Mouse (Mus musculus): Measurements from ENCODE around the gene Arel1.

Arel1 gene

GRCm38 (mm10) chr12:84970428-84971096 lies at the start of gene Arel1, which contains the start of gene Fcf1:
Arel1 (minus strand) TSS chr12:84970900.
Fcf1 (plus strand) TSS chr12:84970897.
- DNase-seq, result peak; percentile 85 to 87

DNA sequence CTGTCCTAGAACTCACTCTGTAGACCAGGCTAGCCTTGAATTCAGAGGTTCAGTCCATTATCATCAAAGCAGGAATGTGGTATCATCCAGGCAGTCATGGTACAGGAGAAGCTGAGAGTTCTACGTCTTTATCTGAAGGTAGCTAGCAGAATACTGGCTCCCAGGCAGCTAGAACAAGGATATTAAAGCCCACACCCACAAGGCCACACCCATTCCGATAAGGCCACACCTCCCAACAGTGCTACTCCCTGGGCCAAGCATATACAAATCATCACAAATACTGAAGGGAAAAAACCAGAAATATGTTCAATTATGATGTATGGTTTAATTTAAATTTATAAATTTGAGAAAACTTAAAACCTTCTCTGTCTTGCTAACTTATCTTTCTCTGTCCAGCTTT lies 41.5 kb upstream of the Arel1 start:
- DNase-seq, result no peak

DNA sequence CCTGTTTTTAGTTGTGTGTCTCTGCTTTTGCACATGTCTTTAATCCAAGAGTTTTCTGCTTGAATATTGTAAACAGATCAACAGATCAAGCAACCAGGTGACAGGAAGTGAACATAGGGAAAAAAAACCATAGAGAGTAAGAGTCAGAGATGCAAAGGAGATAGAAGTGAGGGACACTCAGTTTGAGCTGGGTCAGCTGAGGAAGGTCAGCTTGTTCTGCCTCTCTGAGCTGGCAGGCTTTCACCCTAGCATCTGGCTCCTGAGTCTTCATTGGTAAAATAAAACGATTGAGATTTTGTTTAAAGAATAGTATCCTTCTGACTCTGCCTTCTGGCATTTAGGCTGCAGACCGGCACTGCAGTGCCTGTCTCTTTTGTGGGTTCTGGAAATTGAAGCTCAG lies 39.8 kb upstream of the Arel1 start:
- DNase-seq, result no peak

DNA sequence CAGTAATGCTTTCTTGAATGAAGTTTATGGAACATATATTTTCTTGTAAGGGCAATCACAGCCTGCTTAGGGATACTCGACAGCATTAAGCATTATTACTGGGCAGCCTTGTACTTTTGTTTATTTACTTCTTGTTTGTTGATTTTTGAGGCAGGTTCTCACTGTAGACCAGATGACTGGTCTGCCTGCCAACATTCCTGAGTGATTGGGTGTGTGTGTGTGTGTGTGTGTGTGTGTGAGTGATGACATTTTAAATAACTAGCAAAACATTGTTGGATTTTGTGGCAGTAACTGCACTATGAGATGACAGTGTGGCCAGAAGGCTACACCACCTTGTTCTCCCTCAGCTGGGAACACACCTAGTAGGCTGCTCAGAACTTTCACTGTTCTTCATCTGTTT lies 39.1 kb upstream of the Arel1 start:
- DNase-seq, result no peak

- no peak for DNase-seq
Observed at GRCm38 (mm10) chr12:85007021-85007420, 36.3 kb upstream of the Arel1 start.

DNA sequence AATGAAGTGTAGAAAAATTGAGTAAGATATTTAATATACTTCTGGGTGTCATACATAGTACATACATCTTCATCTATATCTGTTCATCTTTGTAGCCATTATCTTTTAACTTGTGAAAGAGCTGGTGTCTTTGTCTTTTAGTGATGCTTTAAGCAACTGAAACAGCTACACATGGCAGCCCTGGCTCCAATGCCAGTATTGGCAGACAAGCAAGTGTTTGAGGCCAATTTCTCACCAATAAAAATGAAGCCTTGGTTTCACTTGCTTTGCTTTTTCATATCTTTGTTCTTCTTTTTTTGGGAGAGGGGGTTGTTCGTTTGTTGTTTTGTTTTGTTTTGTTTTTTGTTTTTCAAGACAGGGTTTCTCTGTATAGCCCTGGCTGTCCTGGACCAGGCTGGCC lies 35.5 kb upstream of the Arel1 start:
- no peak for DNase-seq

GRCm38 (mm10) chr12:84999053-84999452 lies 28.4 kb upstream of the Arel1 start:
- DNase-seq, result no peak

DNA sequence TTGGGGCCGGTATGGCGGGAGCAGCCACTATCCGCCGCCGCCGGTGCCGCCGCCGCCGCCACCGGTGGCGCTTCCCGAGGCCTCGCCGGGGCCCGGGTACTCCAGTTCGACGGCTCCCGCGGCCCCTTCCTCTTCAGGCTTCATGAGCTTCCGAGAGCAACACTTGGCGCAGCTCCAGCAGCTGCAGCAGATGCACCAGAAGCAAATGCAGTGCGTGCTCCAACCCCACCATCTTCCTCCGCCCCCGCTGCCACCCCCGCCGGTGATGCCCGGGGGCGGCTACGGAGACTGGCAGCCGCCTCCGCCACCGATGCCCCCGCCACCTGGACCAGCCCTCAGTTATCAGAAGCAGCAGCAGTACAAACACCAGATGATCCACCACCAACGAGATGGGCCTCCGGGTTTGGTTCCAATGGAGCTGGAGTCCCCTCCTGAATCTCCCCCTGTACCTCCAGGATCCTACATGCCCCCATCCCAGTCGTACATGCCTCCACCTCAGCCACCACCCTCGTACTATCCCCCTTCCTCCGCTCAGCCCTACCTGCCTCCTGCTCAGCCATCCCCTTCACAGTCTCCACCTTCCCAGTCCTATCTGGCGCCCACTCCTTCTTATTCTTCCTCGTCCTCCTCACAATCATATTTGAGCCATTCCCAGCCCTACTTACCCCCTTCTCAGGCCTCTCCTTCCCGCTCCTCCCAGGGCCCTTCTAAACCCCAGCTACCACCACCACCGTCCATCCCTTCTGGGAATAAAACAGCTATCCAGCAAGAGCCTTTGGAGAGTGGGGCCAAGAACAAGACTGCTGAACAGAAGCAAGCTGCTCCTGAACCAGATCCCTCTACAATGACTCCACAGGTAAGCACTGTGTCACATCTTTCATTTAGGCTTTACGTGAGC lies 26.1 kb upstream of the Arel1 start:
- peak in 1 of 2 experiments; percentile 59 for DNase-seq

DNA sequence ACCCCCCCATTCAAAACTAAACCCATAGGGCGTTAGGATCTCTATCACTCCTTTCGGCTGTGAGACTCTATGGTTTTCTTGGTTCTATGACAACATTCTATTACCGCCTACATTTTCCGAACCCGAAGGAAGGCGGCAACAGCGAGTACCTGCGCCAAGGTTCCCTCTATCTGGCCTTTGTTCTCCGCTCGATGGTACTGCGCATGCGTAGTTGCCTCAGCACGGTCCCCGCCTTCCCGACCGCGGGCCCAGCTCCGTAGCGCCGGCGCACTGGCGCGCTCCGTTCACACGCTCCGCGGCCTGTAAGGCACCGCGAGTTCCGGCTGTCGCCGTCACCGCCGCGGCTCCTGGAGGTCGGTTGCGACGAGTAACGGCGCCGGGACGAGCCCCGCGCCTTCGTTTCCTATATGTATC lies 25.4 kb upstream of the Arel1 start, which contains the start of gene Ylpm1:
Gene Ylpm1 (plus strand): TSS at position 239 of the 414 bp plus-strand sequence.
- DNase-seq, result peak; percentile 96

- no peak for DNase-seq
Observed at GRCm38 (mm10) chr12:84995112-84995761, 24.5 kb upstream of the Arel1 start.

DNA sequence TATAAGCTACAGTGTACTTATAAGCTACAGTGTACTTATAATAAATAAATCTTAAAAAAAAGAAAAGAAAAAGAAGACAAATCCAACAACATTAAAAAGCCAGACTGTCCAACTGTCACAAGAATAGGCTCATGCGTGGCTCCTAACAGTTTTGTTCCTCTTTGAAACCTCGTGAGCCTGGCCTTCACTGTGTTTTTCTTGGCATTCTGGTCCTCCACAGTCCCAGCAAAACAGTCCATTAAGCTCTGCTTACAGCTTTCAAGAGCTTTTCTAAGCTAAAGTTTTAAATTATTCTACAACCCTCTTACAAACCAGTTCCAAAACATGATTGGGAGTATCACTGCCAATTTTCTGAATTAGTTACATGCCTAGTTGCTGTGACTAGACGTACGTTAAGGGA lies 18.8 kb upstream of the Arel1 start:
- DNase-seq, result no peak

GRCm38 (mm10) chr12:84979264-84979862 lies 8.7 kb upstream of the Arel1 start:
- no peak for DNase-seq

DNA sequence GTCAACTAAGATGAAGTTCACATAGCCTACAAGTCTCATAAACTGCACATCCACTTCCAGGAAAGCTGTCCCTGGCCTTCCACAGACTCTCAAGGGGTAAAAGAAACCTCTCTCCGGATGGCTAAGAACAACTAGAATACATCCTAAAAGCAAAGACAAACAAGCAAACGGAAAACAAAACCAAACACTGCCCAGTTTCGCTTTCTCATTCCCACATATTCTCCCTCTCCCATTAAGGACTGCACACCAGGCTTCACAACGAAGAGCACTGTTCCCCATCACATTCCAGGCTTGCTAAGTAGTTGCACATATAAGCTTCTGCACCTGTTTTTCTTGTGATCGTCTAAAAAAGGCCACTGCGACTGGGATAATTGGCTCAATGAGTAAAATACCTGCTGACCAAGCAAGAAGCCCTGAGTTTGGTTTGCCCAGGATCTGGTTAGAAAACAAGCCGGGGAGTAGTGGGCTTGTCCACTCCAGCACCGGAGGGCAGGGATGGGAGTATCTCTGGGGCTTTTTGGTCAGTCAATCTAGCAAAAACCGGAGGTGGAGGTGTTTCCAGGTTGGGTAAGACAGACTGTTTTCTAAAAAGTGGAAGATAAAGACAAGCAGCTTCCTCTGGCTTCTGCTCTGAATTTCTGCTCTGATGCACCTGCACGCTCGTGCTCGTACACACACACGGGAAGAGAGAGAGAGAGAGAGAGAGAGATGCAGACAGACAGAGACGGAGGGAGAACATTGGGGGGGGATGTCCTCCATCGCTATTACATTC lies 858 bp downstream of the Arel1 start:
- peak; percentile 32 to 34 for DNase-seq

GRCm38 (mm10) chr12:84968831-84969655 lies 1.7 kb downstream of the Arel1 start:
- DNase-seq, result peak; percentile 28 to 39

GRCm38 (mm10) chr12:84962606-84963005 lies 8.1 kb downstream of the Arel1 start:
- DNase-seq, result no peak

- no peak for DNase-seq
Observed at GRCm38 (mm10) chr12:84958794-84959356, 11.8 kb downstream of the Arel1 start.

DNA sequence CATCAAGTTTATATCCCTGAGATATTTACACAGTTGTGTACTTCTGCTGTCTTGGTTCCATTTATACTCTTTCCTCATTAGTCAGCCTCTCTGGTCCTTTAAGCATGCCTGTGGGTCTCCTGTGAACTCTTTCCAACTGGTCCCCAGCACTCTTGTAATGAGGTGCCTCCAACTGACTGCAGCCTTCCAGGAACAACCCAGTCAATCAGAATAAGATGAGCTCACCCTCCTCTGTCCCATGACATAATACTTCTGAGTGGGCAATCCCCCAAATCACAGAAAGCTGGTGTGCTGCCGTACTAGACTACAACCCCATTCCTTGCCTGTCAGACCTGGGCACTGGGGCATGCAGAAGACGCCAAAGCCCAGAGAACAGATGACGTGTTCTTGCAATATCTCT lies 14.4 kb downstream of the Arel1 start:
- no peak for DNase-seq

DNA sequence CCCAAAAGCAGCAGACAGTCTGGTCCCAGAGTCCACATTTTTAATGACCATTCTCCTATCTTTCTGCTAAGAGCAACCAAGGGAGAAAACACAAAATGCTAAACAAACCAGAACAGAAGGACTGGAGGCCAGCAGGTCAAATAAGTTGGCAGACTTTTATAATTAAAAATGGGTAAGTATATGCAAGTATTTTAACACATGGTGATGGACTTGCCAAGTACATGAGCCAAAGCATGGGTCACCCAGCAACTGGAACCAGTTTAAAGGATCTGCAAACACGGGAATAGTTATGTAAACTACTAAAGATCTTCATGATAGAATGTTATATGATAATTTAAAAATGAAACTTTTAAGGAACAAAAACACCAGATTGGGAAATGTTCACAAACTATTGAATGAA lies 18.3 kb downstream of the Arel1 start:
- no peak for DNase-seq

GRCm38 (mm10) chr12:84951531-84951930 lies 19.2 kb downstream of the Arel1 start:
- no peak for DNase-seq

DNA sequence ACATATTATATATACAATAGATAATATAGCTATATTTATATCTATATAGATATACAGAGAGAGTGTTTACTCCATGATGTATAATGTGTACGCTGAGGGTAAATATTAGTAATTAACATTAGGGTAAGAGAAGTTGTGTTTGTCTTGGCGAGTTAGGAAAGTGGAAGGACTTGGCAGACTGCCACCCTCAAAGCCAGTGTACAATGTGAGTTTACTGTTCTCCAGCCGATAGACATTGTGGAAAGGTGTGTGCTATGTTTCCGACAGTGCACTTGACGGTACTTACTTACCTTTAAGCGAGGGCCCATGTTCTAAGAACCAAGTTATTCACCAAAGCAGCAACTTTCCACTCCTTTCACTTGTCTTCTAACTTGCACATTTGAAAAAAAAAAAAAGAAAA lies 19.9 kb downstream of the Arel1 start:
- no peak for DNase-seq

All from B cell, adult 2 months (primary cell).